Mouse (Mus musculus) liver, adult 2 months (tissue): ENCODE data around the gene Ece1.

Experiments used
- CTCF ChIP-seq: fragments of 200-500 bp; IDR thresholded peaks from 2 replicates; pipeline ENCODE4 v1.5.1; 2011; ENCODE audit warnings: low read depth, low read length, control low read depth
- POLR2A ChIP-seq: fragments of 200-500 bp; IDR thresholded peaks from 2 replicates; pipeline ENCODE4 v1.6.1; 2011; ENCODE audit warnings: low read length, control low read depth; ENCODE audit not compliant: insufficient read depth; ENCODE audit errors: extremely low read depth

- TF ChIP-seq CTCF (no peak), POLR2A (no peak)
Observed at GRCm38 (mm10) chr4:137942782-137943486, 80.9 kb downstream of the Ece1 start.
